Mouse (Mus musculus) hindbrain, embryonic 10.5 days (tissue): ENCODE results near the gene Grhl3. TPM values are rescaled to one million over a fixed set of nuclear protein-coding genes. Genes with fewer than 3 reads are reported as not detected.

Experiments
- DNase-seq: peaks from one replicate; pipeline ENCODE4 v3.0.0-alpha.2; 2017; ENCODE audit warnings: low spot score
- H3K27ac ChIP-seq: fragments of 300-500 bp; sonication (generic); 2 replicates; pipeline ENCODE4 v1.5.1; 2016; ENCODE audit warnings: mild to moderate bottlenecking, moderate library complexity
- H3K27me3 ChIP-seq: fragments of 300-500 bp; sonication (generic); 2 replicates; pipeline ENCODE4 v1.6.1; 2016; ENCODE audit warnings: mild to moderate bottlenecking; ENCODE audit not compliant: poor library complexity, insufficient read depth, severe bottlenecking
- H3K36me3 ChIP-seq: fragments of 300-500 bp; sonication (generic); 2 replicates; pipeline ENCODE4 v1.6.1; 2016; ENCODE audit warnings: mild to moderate bottlenecking, moderate library complexity
- H3K4me1 ChIP-seq: fragments of 300-500 bp; sonication (generic); replicated peaks from 2 replicates; pipeline ENCODE4 v1.6.1; 2016; ENCODE audit warnings: mild to moderate bottlenecking
- H3K4me3 ChIP-seq: fragments of 300-500 bp; sonication (generic); 2 replicates; pipeline ENCODE4 v1.5.1; 2016; ENCODE audit warnings: mild to moderate bottlenecking, moderate library complexity
- H3K9me3 ChIP-seq: fragments of 300-500 bp; sonication (generic); 2 replicates; pipeline ENCODE4 v1.6.1; 2016; ENCODE audit warnings: mild to moderate bottlenecking, moderate library complexity
- WGBS: fragments of 180-500 bp; shearing (Covaris S2); methylation state at CpG from one replicate; pipeline ENCODE4 v1.1.7; 2016; 5-methylcytosine and 5-hydroxymethylcytosine counted together
- polyA plus RNA-seq: library from polyadenylated mRNA; unstranded; fragments of >200 nt; fragmentation: Nextera tagmentation; extraction: Ambion mirVana; gene quantifications from 2 replicates; pipeline ENCODE4 v1.2.1, GENCODE M21; 2016

Gene Grhl3
- polyA plus RNA-seq, 1 experiment from 2014 or later: 5.3 TPM

- Histone ChIP-seq H3K4me1 (peaks cover 18% of the 10 kb centered on the region), H3K27me3 (peaks cover 8% of the 10 kb centered on the region), H3K4me3 (no peak overlapping the region), H3K9me3 (no peaks in the 10 kb centered on the region), H3K27ac (no peak overlapping the region), H3K36me3 (no peaks in the 10 kb centered on the region)
- WGBS: 63% methylated on average over 9 of the region's 9 CpGs
- no peak for DNase-seq
Measured at GRCm38 (mm10) chr4:135540057-135540456, 33.4 kb downstream of the Grhl3 start.

- H3K4me1 ChIP-seq: peaks cover 11% of the 10 kb centered on the region; the same call in 1 of the 2 replicates
Measured at GRCm38 (mm10) chr4:135539056-135539455, 34.4 kb downstream of the Grhl3 start.

GRCm38 (mm10) chr4:135535021-135535420, 38.4 kb downstream of the Grhl3 start:
- Histone ChIP-seq H3K36me3 (0 out of 2 replicates have a peak, but pooled peaks cover 5% of the 10 kb centered on the region), H3K4me1 (peaks cover 23% of the 10 kb centered on the region), H3K9me3 (peaks cover 11% of the 10 kb centered on the region), H3K4me3 (no peak overlapping the region), H3K27ac (no peak overlapping the region), H3K27me3 (0 out of 2 replicates have a peak, but pooled peaks cover 4% of the 10 kb centered on the region)
- WGBS: 98% methylated on average over 3 of the region's 3 CpGs
- no peak for DNase-seq

More at GRCm38 (mm10) chr4:135539056-135539455, 34.4 kb downstream of the Grhl3 start:
- 83% methylated on average over 12 of the region's 12 CpGs for WGBS
- Histone ChIP-seq H3K27me3 (peaks cover 4% of the 10 kb centered on the region; the same call in 1 of the 2 replicates), H3K9me3 (no peaks in the 10 kb centered on the region), H3K36me3 (no peaks in the 10 kb centered on the region), H3K27ac (no peak overlapping the region), H3K4me3 (no peak overlapping the region)
- no peak for DNase-seq

DNA sequence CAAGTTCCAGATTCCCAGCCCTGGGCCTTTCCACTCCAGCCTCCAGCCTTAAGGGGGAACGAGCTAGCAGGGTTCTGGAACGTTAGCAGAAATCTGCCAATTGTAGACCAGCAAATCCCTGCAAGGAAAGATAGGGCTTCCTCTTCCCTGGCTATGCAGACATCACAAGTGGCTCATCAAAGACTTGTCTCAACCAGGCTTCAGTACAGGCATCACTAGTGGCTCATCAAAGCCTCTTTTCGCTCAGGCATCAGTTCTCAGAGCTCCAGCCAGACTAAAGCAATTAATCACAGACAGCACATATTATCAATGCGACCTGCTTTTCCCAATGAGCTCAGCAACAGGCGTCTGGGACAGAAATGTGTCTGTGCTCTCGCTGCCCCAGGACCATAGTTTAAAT, 40.4 kb downstream of the Grhl3 start:
- Histone ChIP-seq H3K36me3 (0 out of 2 replicates have a peak, but pooled peaks cover 5% of the 10 kb centered on the region), H3K27me3 (0 out of 2 replicates have a peak, but pooled peaks cover 7% of the 10 kb centered on the region), H3K9me3 (peaks cover 13% of the 10 kb centered on the region), H3K27ac (no peak overlapping the region; the same call in 1 of the 2 replicates), H3K4me3 (no peak overlapping the region), H3K4me1 (peaks cover 17% of the 10 kb centered on the region)
- 73% methylated on average over 6 of the region's 6 CpGs for WGBS
- DNase-seq: no peak

- Histone ChIP-seq H3K9me3 (peaks cover 13% of the 10 kb centered on the region), H3K27ac (no peak overlapping the region), H3K4me1 (peaks cover 19% of the 10 kb centered on the region), H3K36me3 (0 out of 2 replicates have a peak, but pooled peaks cover 5% of the 10 kb centered on the region), H3K27me3 (peaks cover 8% of the 10 kb centered on the region; the same call in 1 of the 2 replicates), H3K4me3 (no peak overlapping the region)
- no peak for DNase-seq
- 46% methylated on average over 9 of the region's 9 CpGs for WGBS
Measured at GRCm38 (mm10) chr4:135531771-135532613, 41.4 kb downstream of the Grhl3 start.

DNA sequence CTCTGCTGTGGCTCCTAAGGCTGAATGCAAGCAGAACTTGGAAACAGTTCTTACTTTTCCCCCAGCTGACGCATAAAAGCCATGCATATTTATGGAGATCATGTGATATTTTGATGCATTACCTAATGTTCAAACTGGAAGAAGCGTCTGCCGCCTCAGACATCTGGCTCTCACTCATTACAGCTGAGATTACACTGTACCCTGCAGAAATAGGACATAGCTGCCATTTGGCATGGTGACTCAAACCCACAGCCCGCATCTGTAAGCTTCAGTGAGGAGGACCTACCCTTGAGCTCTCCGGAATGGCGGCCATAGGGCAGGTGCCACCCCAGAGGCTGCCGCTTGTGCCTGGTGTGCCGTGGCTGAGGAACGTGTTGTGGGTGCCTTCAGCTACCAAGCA, 42.2 kb downstream of the Grhl3 start:
- peaks cover 8% of the 10 kb centered on the region; the same call in 1 of the 2 replicates for H3K27me3 ChIP-seq
- H3K9me3 ChIP-seq: peaks cover 13% of the 10 kb centered on the region
- no peak for DNase-seq
- peaks cover 27% of the 10 kb centered on the region for H3K4me1 ChIP-seq
- 91% methylated on average over 9 of the region's 9 CpGs for WGBS
- H3K4me3 ChIP-seq: no peak overlapping the region
- H3K27ac ChIP-seq: no peak overlapping the region
- 0 out of 2 replicates have a peak, but pooled peaks cover 5% of the 10 kb centered on the region for H3K36me3 ChIP-seq

- H3K27me3 ChIP-seq: peaks cover 18% of the 10 kb centered on the region
- no peak for DNase-seq
- 70% methylated on average over 2 of the region's 2 CpGs for WGBS
- peaks cover 13% of the 10 kb centered on the region for H3K9me3 ChIP-seq
- H3K27ac ChIP-seq: no peak overlapping the region
- peaks cover 36% of the 10 kb centered on the region for H3K4me1 ChIP-seq
- H3K36me3 ChIP-seq: 0 out of 2 replicates have a peak, but pooled peaks cover 5% of the 10 kb centered on the region
- no peak overlapping the region for H3K4me3 ChIP-seq
Measured at GRCm38 (mm10) chr4:135530270-135530669, 43.2 kb downstream of the Grhl3 start.

DNA sequence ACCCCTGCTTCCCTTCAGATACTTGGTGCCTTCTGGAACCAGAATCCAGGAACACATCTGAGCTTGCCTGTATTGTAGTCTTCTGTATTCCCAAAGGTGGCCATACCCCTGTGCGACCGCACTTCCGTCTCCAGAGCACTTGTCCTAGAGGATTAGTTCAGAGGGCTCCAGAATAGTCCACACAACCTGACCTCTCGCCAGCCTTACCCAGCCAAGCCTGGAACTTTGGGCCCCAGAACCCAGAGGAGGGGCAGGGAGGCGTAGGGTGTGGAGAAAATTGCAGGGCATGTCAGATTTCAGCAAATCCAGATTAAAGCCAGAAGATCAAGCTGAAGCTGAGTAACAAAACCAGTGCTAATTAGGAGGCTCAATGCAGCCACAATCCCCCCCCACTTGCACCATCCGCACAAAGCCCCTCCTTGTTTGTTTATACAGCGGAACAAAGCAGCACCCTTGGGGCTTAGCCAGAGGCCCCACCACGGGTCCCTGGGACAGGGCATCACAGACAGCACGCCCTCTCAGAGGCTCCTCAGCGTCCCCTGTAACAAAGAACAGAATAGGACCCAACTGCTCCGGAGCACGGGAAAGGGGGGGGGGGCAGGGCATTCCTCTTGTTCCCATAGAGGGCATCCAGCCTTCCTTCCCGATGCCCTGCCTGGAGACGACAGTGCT, 47.3 kb downstream of the Grhl3 start:
- peaks cover 37% of the 10 kb centered on the region for H3K27me3 ChIP-seq
- 0 out of 2 replicates have a peak, but pooled peaks cover 5% of the 10 kb centered on the region for H3K36me3 ChIP-seq
- peak overlapping the region; percentile 24 for H3K4me3 ChIP-seq
- 14% methylated on average over 14 of the region's 14 CpGs for WGBS
- H3K4me1 ChIP-seq: peaks cover 39% of the 10 kb centered on the region
- H3K9me3 ChIP-seq: peaks cover 13% of the 10 kb centered on the region
- DNase-seq: peak; percentile 42
- peak overlapping the region; percentile 79 for H3K27ac ChIP-seq

- H3K36me3 ChIP-seq: no peaks in the 10 kb centered on the region
- H3K9me3 ChIP-seq: peaks cover 2% of the 10 kb centered on the region; the same call in 1 of the 2 replicates
- no peak overlapping the region for H3K4me3 ChIP-seq
- H3K4me1 ChIP-seq: peaks cover 39% of the 10 kb centered on the region
- peak overlapping the region; percentile 66 for H3K27ac ChIP-seq
- 63% methylated on average over 12 of the region's 12 CpGs for WGBS
- H3K27me3 ChIP-seq: peaks cover 43% of the 10 kb centered on the region
- DNase-seq: no peak
Measured at GRCm38 (mm10) chr4:135525057-135525456, 48.4 kb downstream of the Grhl3 start.

DNA sequence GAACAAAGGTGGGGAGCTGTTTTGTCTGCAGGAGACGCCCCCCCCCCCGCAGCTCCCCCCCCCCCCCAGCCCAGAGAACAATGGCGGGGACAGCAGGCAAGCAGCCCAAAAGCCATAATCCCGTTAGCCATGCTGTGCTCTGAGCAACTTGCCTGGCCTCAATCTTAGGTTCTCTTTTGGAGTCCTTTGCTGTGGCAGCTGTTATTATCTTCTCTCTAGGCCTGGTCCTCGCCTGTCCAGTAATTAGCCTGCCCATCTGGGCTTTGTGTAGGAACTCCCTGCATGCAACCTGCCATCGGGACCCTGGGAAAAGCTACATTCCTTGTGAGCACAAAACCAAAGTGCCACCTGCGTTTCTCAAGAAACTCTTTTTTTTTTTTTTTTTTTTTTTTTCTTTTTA, 49.5 kb downstream of the Grhl3 start:
- Histone ChIP-seq H3K36me3 (no peaks in the 10 kb centered on the region), H3K27me3 (peaks cover 43% of the 10 kb centered on the region), H3K27ac (peak overlapping the region; percentile 59; the same call in 1 of the 2 replicates), H3K4me3 (no peak overlapping the region), H3K9me3 (no peaks in the 10 kb centered on the region), H3K4me1 (peaks cover 39% of the 10 kb centered on the region)
- DNase-seq: peak; percentile 36
- 2% methylated on average over 6 of the region's 7 CpGs for whole genome bisulfite sequencing

- Histone ChIP-seq H3K4me3 (no peak overlapping the region), H3K9me3 (no peaks in the 10 kb centered on the region), H3K4me1 (peaks cover 30% of the 10 kb centered on the region), H3K27ac (no peak overlapping the region), H3K27me3 (peaks cover 31% of the 10 kb centered on the region), H3K36me3 (no peaks in the 10 kb centered on the region)
- WGBS: 81% methylated on average over 9 of the region's 9 CpGs
- DNase-seq: no peak
Measured at GRCm38 (mm10) chr4:135520421-135520820, 53.0 kb downstream of the Grhl3 start.

GRCm38 (mm10) chr4:135518135-135518534, 55.3 kb downstream of the Grhl3 start:
- Histone ChIP-seq H3K4me1 (peaks cover 18% of the 10 kb centered on the region), H3K9me3 (no peaks in the 10 kb centered on the region)
- WGBS: 92% methylated on average over 12 of the region's 12 CpGs

More at GRCm38 (mm10) chr4:135518135-135518534, 55.3 kb downstream of the Grhl3 start:
- H3K27me3 ChIP-seq: peaks cover 22% of the 10 kb centered on the region
- no peaks in the 10 kb centered on the region for H3K36me3 ChIP-seq
- H3K27ac ChIP-seq: no peak overlapping the region
- H3K4me3 ChIP-seq: no peak overlapping the region
- no peak for DNase-seq
